Mouse (Mus musculus) layer of hippocampus, adult 2 months (tissue): ENCODE measurements at regions not wholly inside any gene's neighbourhood (a gene's known extent, or its start where the extent isn't known, plus 50 kb on each side); places are given as distances from the start of the nearest gene placed in this dataset.
"Not testable (repeated sequence)": the region's sequence is repeated elsewhere in the genome, so short reads cannot be mapped to it uniquely, and the experiment has no call there.

Source experiments
- DNase-seq, 2 experiments: peaks; one replicate each; pipeline ENCODE4 v3.0.0; 2022; ENCODE audit warnings: low spot score in 2 of 2
- H3K27ac ChIP-seq: fragments of 200-600 bp; 2 replicates; pipeline ENCODE4 v1.8.1; 2022
- H3K4me3 ChIP-seq: fragments of 200-600 bp; 2 replicates; pipeline ENCODE4 v1.8.1; 2022; ENCODE audit warnings: mild to moderate bottlenecking
- CTCF ChIP-seq: fragments of 200-600 bp; conservative IDR thresholded peaks from 2 replicates; pipeline ENCODE4 v1.8.1; 2022; ENCODE audit warnings: antibody characterized with exemption, mild to moderate bottlenecking, moderate library complexity

GRCm38 (mm10) chr10:14875216-14875615, 157.2 kb upstream of the Gje1 start:
- Histone ChIP-seq H3K4me3 (no peak overlapping the region), H3K27ac (no peak overlapping the region)
- no peak for TF ChIP-seq CTCF
- DNase-seq = peak in 1 of 2 experiments; percentile 16

- no peak overlapping the region for H3K27ac ChIP-seq
These were observed 143.2 kb upstream of the Gje1 start for GRCm38 (mm10) chr10:14861241-14861640.

GRCm38 (mm10) chr10:14860126-14860638, 142.2 kb upstream of the Gje1 start:
- Histone ChIP-seq H3K27ac (no peak overlapping the region), H3K4me3 (no peak overlapping the region)
- TF ChIP-seq CTCF = peak; percentile 56
- peak in 1 of 2 experiments; percentile 4 for DNase-seq

More at GRCm38 (mm10) chr10:14861241-14861640, 143.2 kb upstream of the Gje1 start:
- no peak for DNase-seq
- no peak for TF ChIP-seq CTCF
- no peak overlapping the region for H3K4me3 ChIP-seq

GRCm38 (mm10) chr10:14846601-14847000, 128.6 kb upstream of the Gje1 start:
- not testable (repeated sequence) for H3K27ac ChIP-seq, DNase-seq, H3K4me3 ChIP-seq

- TF ChIP-seq CTCF = no peak
- Histone ChIP-seq H3K27ac (no peak overlapping the region), H3K4me3 (no peak overlapping the region)
- peak in 1 of 2 experiments; percentile 7 for DNase-seq
These were observed 127.0 kb upstream of the Gje1 start for GRCm38 (mm10) chr10:14845058-14845457.
